Mouse (Mus musculus): ENCODE measurements around the gene Nfia. TPM values are rescaled to one million over a fixed set of nuclear protein-coding genes. Genes with fewer than 3 reads are reported as not detected.

The Nfia gene
- polyA plus RNA-seq, 1 experiment from 2014 or later, result 32.1 TPM

- no peak overlapping the region for H3K4me3 ChIP-seq (ENCODE audit: low read length)
- no peaks in the 10 kb centered on the region for H3K27me3 ChIP-seq (ENCODE audit: control insufficient read depth, insufficient read depth, low read length)
- H3K4me2 ChIP-seq (replicated peaks; ENCODE audit: low read depth, low read length), result no peak overlapping the region
- H3K27ac ChIP-seq (ENCODE audit: low read depth, low read length), result no peak overlapping the region
- no peak for ATAC-seq (ENCODE audit: low FRiP score, low TSS enrichment)
- H3K4me1 ChIP-seq (ENCODE audit: control insufficient read depth, insufficient read depth, low read length), result no peaks in the 10 kb centered on the region
- WGBS, result 93% methylated on average over 5 of the region's 5 CpGs
- no peaks in the 10 kb centered on the region for H3K9me3 ChIP-seq (ENCODE audit: control insufficient read depth, low read length)
- no peaks in the 10 kb centered on the region for H3K36me3 ChIP-seq (ENCODE audit: control insufficient read depth, insufficient read depth, low read length)
- H3K9ac ChIP-seq (ENCODE audit: low read depth, low read length), result no peak overlapping the region
These were observed 113.7 kb downstream of the Nfia start for GRCm38 (mm10) chr4:97886220-97886619.

- Histone ChIP-seq H3K27me3 (ENCODE audit: control insufficient read depth, insufficient read depth, low read length) (no peaks in the 10 kb centered on the region), H3K4me2 (replicated peaks; ENCODE audit: low read depth, low read length) (no peak overlapping the region), H3K4me1 (ENCODE audit: control insufficient read depth, insufficient read depth, low read length) (no peaks in the 10 kb centered on the region), H3K27ac (ENCODE audit: low read depth, low read length) (no peak overlapping the region), H3K9ac (ENCODE audit: low read depth, low read length) (no peak overlapping the region), H3K36me3 (ENCODE audit: control insufficient read depth, insufficient read depth, low read length) (no peaks in the 10 kb centered on the region), H3K4me3 (ENCODE audit: low read length) (no peak overlapping the region), H3K9me3 (ENCODE audit: control insufficient read depth, low read length) (no peaks in the 10 kb centered on the region)
- no peak for ATAC-seq (ENCODE audit: low FRiP score, low TSS enrichment)
- WGBS, result 91% methylated on average over 1 of the region's 1 CpGs
These were observed 114.7 kb downstream of the Nfia start for GRCm38 (mm10) chr4:97887228-97887627.

- H3K36me3 ChIP-seq (ENCODE audit: control insufficient read depth, insufficient read depth, low read length), result no peaks in the 10 kb centered on the region
- no peaks in the 10 kb centered on the region for H3K4me1 ChIP-seq (ENCODE audit: control insufficient read depth, insufficient read depth, low read length)
- H3K27me3 ChIP-seq (ENCODE audit: control insufficient read depth, insufficient read depth, low read length), result no peaks in the 10 kb centered on the region
- no peak overlapping the region for H3K4me3 ChIP-seq (ENCODE audit: low read length)
- H3K27ac ChIP-seq (ENCODE audit: low read depth, low read length), result no peak overlapping the region
- H3K9ac ChIP-seq (ENCODE audit: low read depth, low read length), result no peak overlapping the region
- H3K4me2 ChIP-seq (replicated peaks; ENCODE audit: low read depth, low read length), result no peak overlapping the region
- H3K9me3 ChIP-seq (ENCODE audit: control insufficient read depth, low read length), result no peaks in the 10 kb centered on the region
- no peak for ATAC-seq (ENCODE audit: low FRiP score, low TSS enrichment)
- WGBS, result 85% methylated on average over 3 of the region's 3 CpGs
These were observed 118.5 kb downstream of the Nfia start for GRCm38 (mm10) chr4:97891063-97891462.

- Histone ChIP-seq H3K4me2 (replicated peaks; ENCODE audit: low read depth, low read length) (no peak overlapping the region), H3K4me3 (ENCODE audit: low read length) (no peak overlapping the region), H3K4me1 (ENCODE audit: control insufficient read depth, insufficient read depth, low read length) (no peaks in the 10 kb centered on the region), H3K27me3 (ENCODE audit: control insufficient read depth, insufficient read depth, low read length) (no peaks in the 10 kb centered on the region), H3K36me3 (ENCODE audit: control insufficient read depth, insufficient read depth, low read length) (no peaks in the 10 kb centered on the region), H3K9me3 (ENCODE audit: control insufficient read depth, low read length) (no peaks in the 10 kb centered on the region), H3K9ac (ENCODE audit: low read depth, low read length) (no peak overlapping the region), H3K27ac (ENCODE audit: low read depth, low read length) (no peak overlapping the region)
- ATAC-seq (ENCODE audit: low FRiP score, low TSS enrichment), result no peak
- 96% methylated on average over 1 of the region's 1 CpGs for WGBS
These were observed 119.1 kb downstream of the Nfia start for GRCm38 (mm10) chr4:97891611-97892010.

GRCm38 (mm10) chr4:97893915-97894884 lies 121.7 kb downstream of the Nfia start:
- Histone ChIP-seq H3K4me1 (ENCODE audit: control insufficient read depth, insufficient read depth, low read length) (no peaks in the 10 kb centered on the region), H3K9me3 (ENCODE audit: control insufficient read depth, low read length) (no peaks in the 10 kb centered on the region), H3K4me2 (replicated peaks; ENCODE audit: low read depth, low read length) (no peak overlapping the region), H3K4me3 (ENCODE audit: low read length) (no peak overlapping the region), H3K9ac (ENCODE audit: low read depth, low read length) (no peak overlapping the region), H3K27me3 (ENCODE audit: control insufficient read depth, insufficient read depth, low read length) (no peaks in the 10 kb centered on the region), H3K27ac (ENCODE audit: low read depth, low read length) (no peak overlapping the region), H3K36me3 (ENCODE audit: control insufficient read depth, insufficient read depth, low read length) (no peaks in the 10 kb centered on the region)
- WGBS, result 83% methylated on average over 10 of the region's 10 CpGs
- no peak for ATAC-seq (ENCODE audit: low FRiP score, low TSS enrichment)

- Histone ChIP-seq H3K36me3 (ENCODE audit: control insufficient read depth, insufficient read depth, low read length) (no peaks in the 10 kb centered on the region), H3K4me1 (ENCODE audit: control insufficient read depth, insufficient read depth, low read length) (no peaks in the 10 kb centered on the region), H3K4me2 (replicated peaks; ENCODE audit: low read depth, low read length) (no peak overlapping the region), H3K27me3 (ENCODE audit: control insufficient read depth, insufficient read depth, low read length) (no peaks in the 10 kb centered on the region), H3K27ac (ENCODE audit: low read depth, low read length) (no peak overlapping the region), H3K9ac (ENCODE audit: low read depth, low read length) (no peak overlapping the region), H3K9me3 (ENCODE audit: control insufficient read depth, low read length) (no peaks in the 10 kb centered on the region), H3K4me3 (ENCODE audit: low read length) (no peak overlapping the region)
- WGBS, result 91% methylated on average over 5 of the region's 5 CpGs
- ATAC-seq (ENCODE audit: low FRiP score, low TSS enrichment), result no peak
These were observed 123.4 kb downstream of the Nfia start for GRCm38 (mm10) chr4:97895940-97896339.

GRCm38 (mm10) chr4:97900256-97900944 lies 127.9 kb downstream of the Nfia start:
- Histone ChIP-seq H3K9ac (ENCODE audit: low read depth, low read length) (no peak overlapping the region), H3K27ac (ENCODE audit: low read depth, low read length) (no peak overlapping the region), H3K4me1 (ENCODE audit: control insufficient read depth, insufficient read depth, low read length) (no peaks in the 10 kb centered on the region), H3K9me3 (ENCODE audit: control insufficient read depth, low read length) (no peaks in the 10 kb centered on the region), H3K27me3 (ENCODE audit: control insufficient read depth, insufficient read depth, low read length) (no peaks in the 10 kb centered on the region), H3K36me3 (ENCODE audit: control insufficient read depth, insufficient read depth, low read length) (no peaks in the 10 kb centered on the region), H3K4me3 (ENCODE audit: low read length) (no peak overlapping the region), H3K4me2 (replicated peaks; ENCODE audit: low read depth, low read length) (no peak overlapping the region)
- no peak for ATAC-seq (ENCODE audit: low FRiP score, low TSS enrichment)
- 82% methylated on average over 12 of the region's 12 CpGs for WGBS

GRCm38 (mm10) chr4:97905826-97906225 lies 133.3 kb downstream of the Nfia start:
- Histone ChIP-seq H3K27me3 (ENCODE audit: control insufficient read depth, insufficient read depth, low read length) (no peaks in the 10 kb centered on the region), H3K9me3 (ENCODE audit: control insufficient read depth, low read length) (no peaks in the 10 kb centered on the region), H3K9ac (ENCODE audit: low read depth, low read length) (no peak overlapping the region), H3K4me3 (ENCODE audit: low read length) (no peak overlapping the region), H3K36me3 (ENCODE audit: control insufficient read depth, insufficient read depth, low read length) (no peaks in the 10 kb centered on the region), H3K4me2 (replicated peaks; ENCODE audit: low read depth, low read length) (no peak overlapping the region), H3K27ac (ENCODE audit: low read depth, low read length) (no peak overlapping the region), H3K4me1 (ENCODE audit: control insufficient read depth, insufficient read depth, low read length) (no peaks in the 10 kb centered on the region)
- ATAC-seq (ENCODE audit: low FRiP score, low TSS enrichment), result no peak
- WGBS, result 76% methylated on average over 4 of the region's 4 CpGs

GRCm38 (mm10) chr4:97908576-97909147 lies 136.1 kb downstream of the Nfia start:
- H3K4me1 ChIP-seq (ENCODE audit: control insufficient read depth, insufficient read depth, low read length), result no peaks in the 10 kb centered on the region
- H3K27me3 ChIP-seq (ENCODE audit: control insufficient read depth, insufficient read depth, low read length), result no peaks in the 10 kb centered on the region
- no peak overlapping the region for H3K4me3 ChIP-seq (ENCODE audit: low read length)
- H3K36me3 ChIP-seq (ENCODE audit: control insufficient read depth, insufficient read depth, low read length), result no peaks in the 10 kb centered on the region
- no peak for ATAC-seq (ENCODE audit: low FRiP score, low TSS enrichment)
- no peak overlapping the region for H3K27ac ChIP-seq (ENCODE audit: low read depth, low read length)
- H3K9me3 ChIP-seq (ENCODE audit: control insufficient read depth, low read length), result no peaks in the 10 kb centered on the region
- H3K4me2 ChIP-seq (replicated peaks; ENCODE audit: low read depth, low read length), result no peak overlapping the region
- no peak overlapping the region for H3K9ac ChIP-seq (ENCODE audit: low read depth, low read length)
- WGBS, result 68% methylated on average over 4 of the region's 4 CpGs

Measured in kidney, embryonic 14.5 days (tissue).